Mouse (Mus musculus) intestine, embryonic 14.5 days (tissue): ENCODE results near the gene Mesd. TPM values are rescaled to one million over a fixed set of nuclear protein-coding genes. Genes with fewer than 3 reads are reported as not detected.

Experiments
- ATAC-seq: fragments of 200-750 bp; cut with Nextera tagmentation; replicated peaks from 2 replicates; pipeline ENCODE4 v1.8.0; 2017; ENCODE audit warnings: low read depth, moderate number of reproducible peaks, moderate TSS enrichment, moderate library complexity; ENCODE audit not compliant: low FRiP score, low TSS enrichment
- DNase-seq: peaks from one replicate; pipeline ENCODE4 v3.0.0-alpha.2; 2018; ENCODE audit warnings: low spot score
- H3K27ac ChIP-seq: fragments of 300-500 bp; sonication (generic); 2 replicates; pipeline ENCODE4 v1.5.1; 2014; ENCODE audit warnings: low read depth, mild to moderate bottlenecking, control low read depth
- H3K27me3 ChIP-seq: fragments of 300-500 bp; sonication (generic); replicated peaks from 2 replicates; pipeline ENCODE4 v1.6.1; 2014; ENCODE audit warnings: low read length, control low read depth; ENCODE audit not compliant: control insufficient read depth, insufficient read depth
- H3K36me3 ChIP-seq: fragments of 300-500 bp; sonication (generic); 2 replicates; pipeline ENCODE4 v1.6.1; 2014; ENCODE audit warnings: low read length, control low read depth; ENCODE audit not compliant: control insufficient read depth, insufficient read depth
- H3K4me1 ChIP-seq: fragments of 300-500 bp; sonication (generic); replicated peaks from 2 replicates; pipeline ENCODE4 v1.6.1; 2014; ENCODE audit warnings: low read length, control low read depth, mixed read lengths; ENCODE audit not compliant: control insufficient read depth, insufficient read depth
- H3K4me2 ChIP-seq: fragments of 300-500 bp; sonication (generic); 2 replicates; pipeline ENCODE4 v1.6.1; 2014; ENCODE audit warnings: low read length
- H3K4me3 ChIP-seq: fragments of 300-500 bp; sonication (generic); 2 replicates; pipeline ENCODE4 v1.5.1; 2014; ENCODE audit warnings: low read depth, low read length, control low read depth, mixed read lengths
- H3K9ac ChIP-seq: fragments of 300-500 bp; sonication (generic); 2 replicates; pipeline ENCODE4 v1.6.1; 2014; ENCODE audit warnings: mild to moderate bottlenecking, low read length
- H3K9me3 ChIP-seq: fragments of 300-500 bp; sonication (generic); 2 replicates; pipeline ENCODE4 v1.6.1; 2016; ENCODE audit warnings: low read length, control low read depth; ENCODE audit not compliant: control insufficient read depth
- WGBS: fragments of 180-500 bp; shearing (Covaris S2); extraction: QIAGEN DNeasy Blood & Tissue Kit; methylation state at CpG from one replicate; pipeline ENCODE4 v1.1.7; 2014; 5-methylcytosine and 5-hydroxymethylcytosine counted together
- polyA plus RNA-seq: library from polyadenylated mRNA; unstranded; fragments of >200 nt; fragmentation: Nextera tagmentation; extraction: Ambion mirVana; gene quantifications from 2 replicates; pipeline ENCODE4 v1.2.1, GENCODE M21; 2014

Mesd gene
- polyA plus RNA-seq, 1 experiment from 2014 or later = 84.5 TPM

GRCm38 (mm10) chr7:83852381-83853380, 31.6 kb upstream of the Mesd start:
- no peaks in the 10 kb centered on the region for H3K27me3 ChIP-seq
- no peaks in the 10 kb centered on the region for H3K36me3 ChIP-seq
- peak overlapping the region; percentile 36; the same call in 1 of the 2 replicates for H3K27ac ChIP-seq
- H3K4me1 ChIP-seq = peaks cover 18% of the 10 kb centered on the region
- no peak overlapping the region for H3K4me3 ChIP-seq
- WGBS = 39% methylated on average over 5 of the region's 5 CpGs
- ATAC-seq = no peak
- H3K4me2 ChIP-seq = no peak overlapping the region
- no peaks in the 10 kb centered on the region for H3K9me3 ChIP-seq
- no peak for DNase-seq
- no peak overlapping the region for H3K9ac ChIP-seq

GRCm38 (mm10) chr7:83855203-83855602, 29.1 kb upstream of the Mesd start:
- no peak for DNase-seq
- no peaks in the 10 kb centered on the region for H3K9me3 ChIP-seq
- WGBS = 94% methylated on average over 1 of the region's 1 CpGs
- H3K4me2 ChIP-seq = no peak overlapping the region
- no peaks in the 10 kb centered on the region for H3K36me3 ChIP-seq
- H3K27ac ChIP-seq = no peak overlapping the region
- no peak overlapping the region for H3K9ac ChIP-seq
- H3K4me3 ChIP-seq = no peak overlapping the region
- no peaks in the 10 kb centered on the region for H3K27me3 ChIP-seq
- no peak for ATAC-seq
- H3K4me1 ChIP-seq = peaks cover 12% of the 10 kb centered on the region

DNA sequence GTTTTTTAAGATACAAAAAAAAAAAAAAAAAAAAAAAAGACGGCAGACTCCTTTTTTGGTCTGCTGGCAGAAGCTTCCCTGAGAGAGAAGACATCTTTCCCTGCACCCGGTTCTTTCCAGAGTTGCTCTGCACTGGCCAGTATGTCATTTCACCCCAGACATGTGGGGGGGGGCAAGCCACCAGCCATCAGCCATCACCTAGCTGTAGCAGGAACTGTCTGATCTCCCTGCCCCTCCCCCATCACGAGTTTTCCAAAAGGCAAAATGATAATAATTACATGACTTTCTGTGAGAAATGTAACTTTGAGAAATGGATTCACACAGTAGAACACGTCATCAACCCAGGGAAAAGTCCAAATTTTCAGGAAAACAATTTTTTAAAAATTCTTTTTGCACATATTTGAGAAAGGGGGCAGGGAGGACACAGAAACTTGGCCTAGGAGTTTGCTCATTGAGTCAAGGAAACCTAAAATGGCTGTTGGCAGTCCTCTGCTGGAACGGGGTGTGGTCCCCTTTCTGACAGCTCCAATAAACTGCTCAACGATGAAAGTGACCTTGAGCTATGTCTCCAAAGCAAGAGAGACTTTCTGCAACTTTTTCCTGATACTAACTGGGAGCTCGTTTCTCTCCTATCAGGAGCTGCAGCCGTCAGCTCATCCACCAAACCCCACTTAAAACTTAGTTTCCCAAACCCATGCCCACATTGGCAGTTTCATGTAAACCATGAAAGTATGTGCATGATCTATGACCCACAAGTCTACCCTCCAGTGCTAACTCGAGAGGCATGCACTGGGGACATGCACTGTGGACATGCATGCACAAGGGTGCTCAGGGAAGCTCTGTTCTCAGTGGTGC, 27.7 kb upstream of the Mesd start:
- Histone ChIP-seq H3K27ac (no peak overlapping the region), H3K9me3 (no peaks in the 10 kb centered on the region), H3K4me3 (no peak overlapping the region), H3K4me2 (no peak overlapping the region), H3K36me3 (no peaks in the 10 kb centered on the region), H3K9ac (no peak overlapping the region), H3K27me3 (no peaks in the 10 kb centered on the region), H3K4me1 (peaks cover 12% of the 10 kb centered on the region)
- WGBS = 61% methylated on average over 9 of the region's 9 CpGs
- DNase-seq (no peak), ATAC-seq (no peak)

DNA sequence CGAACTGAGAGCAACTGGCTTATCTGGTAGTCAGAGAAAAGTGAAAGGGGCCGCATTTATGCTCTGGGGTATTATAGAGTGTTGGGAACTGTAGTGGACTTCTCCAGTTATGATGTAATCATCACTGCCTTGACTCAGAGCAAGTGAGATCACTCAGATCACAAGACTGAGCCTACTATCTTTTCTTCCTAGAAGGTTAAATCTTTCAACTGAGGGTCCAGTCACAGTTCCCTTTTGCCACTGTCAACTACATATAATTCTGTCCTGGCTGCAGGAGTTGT, 27.1 kb upstream of the Mesd start:
- H3K27ac ChIP-seq = no peak overlapping the region
- peaks cover 6% of the 10 kb centered on the region for H3K4me1 ChIP-seq
- ATAC-seq = no peak
- 81% methylated on average over 2 of the region's 2 CpGs for WGBS
- DNase-seq = no peak
- H3K4me3 ChIP-seq = no peak overlapping the region
- H3K27me3 ChIP-seq = no peaks in the 10 kb centered on the region
- no peak overlapping the region for H3K9ac ChIP-seq
- no peaks in the 10 kb centered on the region for H3K36me3 ChIP-seq
- H3K9me3 ChIP-seq = no peaks in the 10 kb centered on the region
- no peak overlapping the region for H3K4me2 ChIP-seq

- Histone ChIP-seq H3K27me3 (no peaks in the 10 kb centered on the region), H3K4me1 (no peaks in the 10 kb centered on the region; the same call in 1 of the 2 replicates), H3K9me3 (no peaks in the 10 kb centered on the region), H3K9ac (no peak overlapping the region), H3K27ac (no peak overlapping the region), H3K36me3 (no peaks in the 10 kb centered on the region), H3K4me2 (no peak overlapping the region), H3K4me3 (no peak overlapping the region)
- DNase-seq = no peak
- no peak for ATAC-seq
- 96% methylated on average over 3 of the region's 3 CpGs for WGBS
Observed at GRCm38 (mm10) chr7:83857921-83858320, 26.3 kb upstream of the Mesd start.

- Histone ChIP-seq H3K4me1 (no peaks in the 10 kb centered on the region; the same call in 1 of the 2 replicates), H3K27me3 (no peaks in the 10 kb centered on the region), H3K27ac (no peak overlapping the region), H3K4me2 (no peak overlapping the region), H3K36me3 (no peaks in the 10 kb centered on the region), H3K9me3 (no peaks in the 10 kb centered on the region), H3K4me3 (no peak overlapping the region), H3K9ac (no peak overlapping the region)
- DNase-seq = peak; percentile 59
- 47% methylated on average over 4 of the region's 4 CpGs for WGBS
- ATAC-seq = peak; percentile 49; the same call in 1 of the 2 replicates
Observed at GRCm38 (mm10) chr7:83859378-83860083, 24.7 kb upstream of the Mesd start.

- Histone ChIP-seq H3K4me3 (no peak overlapping the region), H3K4me1 (no peaks in the 10 kb centered on the region), H3K9ac (no peak overlapping the region), H3K27ac (no peak overlapping the region), H3K27me3 (no peaks in the 10 kb centered on the region), H3K9me3 (no peaks in the 10 kb centered on the region), H3K4me2 (no peak overlapping the region), H3K36me3 (no peaks in the 10 kb centered on the region)
- 64% methylated on average over 2 of the region's 2 CpGs for WGBS
- DNase-seq = no peak
- no peak for ATAC-seq
Observed at GRCm38 (mm10) chr7:83863554-83863953, 20.7 kb upstream of the Mesd start.

DNA sequence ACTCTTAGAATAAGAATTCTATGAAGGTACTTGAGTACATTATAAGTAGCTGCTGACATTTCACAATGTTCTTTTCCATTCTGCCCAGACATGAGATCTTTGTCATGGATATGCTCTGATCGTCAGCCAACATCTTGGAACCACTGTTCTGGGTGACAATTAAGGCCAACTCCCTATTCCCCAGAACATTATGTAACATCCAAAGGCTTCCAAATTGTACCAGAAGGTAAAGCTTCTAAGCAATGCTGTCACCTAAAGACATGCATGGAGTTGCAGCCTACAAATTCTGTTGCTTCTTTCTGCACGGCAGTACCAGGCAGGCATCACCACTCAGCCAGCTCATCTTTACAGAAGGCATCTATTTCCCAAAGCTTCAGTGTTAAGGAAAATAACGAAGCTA, 16.1 kb upstream of the Mesd start:
- Histone ChIP-seq H3K9ac (no peak overlapping the region), H3K9me3 (no peaks in the 10 kb centered on the region), H3K4me1 (no peaks in the 10 kb centered on the region), H3K27ac (no peak overlapping the region), H3K4me3 (no peak overlapping the region), H3K4me2 (no peak overlapping the region), H3K36me3 (no peaks in the 10 kb centered on the region), H3K27me3 (no peaks in the 10 kb centered on the region)
- DNase-seq = no peak
- no peak for ATAC-seq
- 87% methylated on average over 3 of the region's 3 CpGs for WGBS
